Mouse (Mus musculus) regulatory T cell (primary cell): ENCODE data around the gene Clpsl2.

ENCODE experiments used
- in situ Hi-C: fragments of 300-600 bp; cut with MboI, MseI; formaldehyde crosslinking; loops from one replicate; pipeline ENCODE4 v1.15.1; 2025; ENCODE audit warnings: high pct_unique_total_duplicates

The Clpsl2 gene

GRCm38 (mm10) chr17:28557772-28558171 lies 8.6 kb downstream of the Clpsl2 start:
- in situ Hi-C loops = no loop called here

DNA sequence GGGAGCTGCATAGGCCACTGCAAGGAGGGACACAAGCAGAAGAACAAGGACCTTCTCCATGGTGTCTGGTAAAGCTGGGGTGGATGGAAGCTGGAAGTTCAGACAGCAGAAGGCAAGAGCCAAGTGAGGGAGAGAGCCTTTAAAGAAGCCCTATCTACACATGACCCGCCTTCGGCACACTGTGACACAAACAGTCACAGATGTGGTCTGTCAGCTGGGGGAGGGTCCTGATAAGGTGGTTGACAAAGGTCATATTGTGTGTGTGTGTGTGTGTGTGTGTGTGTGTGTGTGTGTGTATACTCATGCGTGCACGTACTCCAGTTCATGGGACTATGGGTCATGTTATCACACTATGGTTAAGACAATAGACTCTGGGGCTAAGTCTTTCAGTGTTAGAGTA lies 11.4 kb downstream of the Clpsl2 start, which contains the start of gene Clps:
Clps (minus strand) TSS at position 169 of the 400 bp plus-strand sequence.
- in situ Hi-C loops = no loop called here

DNA sequence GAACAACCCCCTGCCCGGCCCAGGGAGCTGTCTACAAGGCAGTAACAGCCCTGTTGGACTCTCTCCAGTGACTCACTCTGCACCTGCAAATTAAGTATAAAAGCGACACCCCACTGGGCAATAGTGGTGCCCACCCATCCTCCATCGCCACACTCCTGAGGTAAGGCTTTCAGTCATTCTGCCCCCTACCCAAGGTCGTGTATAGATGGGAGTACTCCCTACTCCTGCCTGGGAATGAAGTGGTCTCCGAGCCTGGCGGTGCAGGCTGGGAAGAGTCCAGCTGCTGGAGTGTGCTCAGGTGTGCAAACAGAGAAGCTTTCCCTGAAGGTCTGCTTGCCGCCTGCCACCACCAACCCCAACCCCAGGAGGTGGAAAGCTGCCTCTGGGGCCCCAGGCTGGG lies 12.4 kb downstream of the Clpsl2 start:
- in situ Hi-C loops = no loop called here

GRCm38 (mm10) chr17:28565181-28565580 lies 16.0 kb downstream of the Clpsl2 start:
- in situ Hi-C loops = no loop called here

DNA sequence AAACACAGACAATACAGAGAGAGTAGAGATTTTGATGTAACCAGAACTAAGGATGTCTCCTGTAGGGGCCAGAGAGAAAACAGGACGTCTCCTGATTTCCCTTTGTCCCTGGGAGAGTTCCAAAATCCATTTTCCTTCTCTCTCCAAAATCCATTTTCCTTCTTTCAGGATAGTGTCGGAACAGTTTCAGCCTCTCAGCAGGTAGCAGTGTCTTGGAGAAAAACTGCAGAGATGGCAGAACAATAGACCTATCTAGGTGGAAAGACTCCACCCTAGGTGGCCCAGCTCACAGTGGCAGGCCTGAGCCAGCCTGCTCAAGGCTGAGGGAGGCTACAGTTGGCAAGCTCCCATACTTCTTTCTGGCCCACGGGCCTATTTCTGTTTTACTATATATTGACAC lies 18.3 kb downstream of the Clpsl2 start:
- in situ Hi-C loops = no loop called here

DNA sequence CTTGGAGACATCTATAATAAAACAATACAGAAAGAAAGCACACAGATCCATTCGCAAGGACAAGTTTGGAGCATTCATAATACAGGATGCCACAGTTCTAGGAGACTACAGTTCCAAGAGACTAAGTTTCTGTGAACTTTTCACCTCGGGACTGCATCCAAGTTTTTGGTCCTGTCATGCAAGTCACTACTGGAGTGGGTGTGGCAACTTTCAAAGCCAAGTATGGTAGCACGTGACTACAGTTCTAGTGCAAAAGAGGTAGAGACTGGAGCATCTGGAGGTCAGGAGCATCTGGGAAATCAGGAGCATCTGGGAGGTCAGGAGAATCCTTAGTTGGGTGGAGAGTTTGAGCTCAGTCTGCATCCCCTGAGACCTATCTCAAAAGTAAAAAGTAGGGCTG lies 22.7 kb downstream of the Clpsl2 start:
- in situ Hi-C loops = no loop called here

DNA sequence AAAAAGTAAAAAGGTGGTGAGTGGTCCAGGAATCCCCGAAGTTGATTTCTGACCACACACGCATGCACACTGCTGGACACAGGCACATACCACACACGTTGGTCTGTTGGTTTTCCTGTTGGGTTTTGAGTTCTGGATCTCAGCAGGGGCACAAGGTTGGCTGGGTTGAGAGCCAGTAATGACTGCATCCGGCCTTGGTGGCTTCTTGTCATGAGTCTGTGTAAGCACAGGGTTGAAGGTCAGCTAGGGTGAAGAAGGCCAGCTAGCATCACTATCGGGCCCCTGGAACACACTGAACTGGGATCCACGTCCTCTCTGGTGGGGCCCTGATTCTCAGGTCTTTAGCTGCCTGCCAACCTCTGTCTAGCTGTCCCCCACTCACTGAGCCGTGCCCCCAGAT lies 23.3 kb downstream of the Clpsl2 start:
- in situ Hi-C loops = no loop called here

DNA sequence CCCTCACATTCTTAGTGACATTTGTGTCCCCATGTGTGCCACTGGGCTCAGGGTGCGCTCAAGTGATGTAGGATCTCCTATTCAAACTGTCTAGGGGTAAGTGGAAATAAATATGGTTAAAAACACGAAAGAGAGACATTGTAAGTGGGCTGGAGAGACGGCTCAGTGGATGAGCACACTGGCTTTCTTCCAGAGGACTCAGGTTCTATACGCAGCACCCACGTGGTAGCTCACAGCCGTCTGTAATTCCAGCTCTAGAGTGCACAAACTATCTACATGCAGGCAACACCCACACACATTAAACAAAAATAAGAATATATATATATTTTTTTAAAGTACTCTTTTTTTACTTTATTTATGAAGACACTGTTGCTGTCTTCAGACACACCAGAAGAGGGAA lies 23.7 kb downstream of the Clpsl2 start:
- in situ Hi-C loops = no loop called here

GRCm38 (mm10) chr17:28575244-28576125 lies 26.3 kb downstream of the Clpsl2 start, which contains the start of gene Lhfpl5:
Gene Lhfpl5 (plus strand): TSS chr17:28575641.
- in situ Hi-C loops = no loop called here

DNA sequence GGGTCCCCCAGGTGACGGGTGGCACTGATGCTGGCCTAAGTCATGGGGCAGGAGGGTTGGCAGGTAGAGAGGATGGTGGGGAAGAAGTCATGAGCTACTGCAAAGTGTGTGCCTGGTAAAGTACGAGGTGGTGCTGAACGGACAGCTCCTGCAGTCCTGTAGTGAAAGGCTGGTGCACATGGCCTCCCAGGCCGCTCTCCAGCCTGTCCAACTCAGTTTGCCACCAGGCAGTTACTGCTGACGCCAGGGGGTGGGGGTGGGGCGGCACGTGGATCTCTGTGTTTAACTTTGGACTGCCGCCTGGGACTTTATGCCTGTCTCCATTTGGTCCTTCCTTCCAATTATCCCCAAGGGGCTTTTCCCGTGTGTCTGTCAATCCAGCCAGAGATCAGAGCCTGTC lies 31.2 kb downstream of the Clpsl2 start:
- in situ Hi-C loops = no loop called here

DNA sequence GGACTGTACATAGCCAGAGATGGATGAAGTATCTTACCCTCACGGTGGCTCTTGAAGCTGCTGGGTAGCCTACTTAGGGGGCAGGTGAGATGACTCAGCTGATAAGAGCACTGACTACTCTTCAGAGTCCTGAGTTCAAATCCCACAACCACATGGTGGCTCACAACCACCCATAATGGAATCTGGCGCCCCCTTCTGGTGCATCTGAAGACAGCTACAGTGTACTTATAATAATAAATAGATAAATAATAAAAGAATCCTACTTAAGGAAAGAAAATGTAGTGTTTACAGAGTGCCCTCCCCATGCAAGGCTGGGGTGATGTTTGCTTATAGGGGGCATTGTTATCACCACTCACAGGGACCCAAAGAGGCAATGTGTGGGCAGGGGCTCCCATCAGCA lies 31.8 kb downstream of the Clpsl2 start:
- in situ Hi-C loops = no loop called here

- in situ Hi-C loops = no loop called here
Observed at GRCm38 (mm10) chr17:28586509-28586908, 37.3 kb downstream of the Clpsl2 start.

GRCm38 (mm10) chr17:28588591-28588990 lies 39.4 kb downstream of the Clpsl2 start:
- in situ Hi-C loops = no loop called here

- in situ Hi-C loops = loop anchor here (5.0 kb wide), 2 partner anchors 53 to 57 kb away; no protein-coding TSS in a partner anchor
Observed at GRCm38 (mm10) chr17:28590596-28590995, 41.4 kb downstream of the Clpsl2 start.

GRCm38 (mm10) chr17:28591476-28591875 lies 42.3 kb downstream of the Clpsl2 start:
- in situ Hi-C loops = loop anchor here (5.0 kb wide), 2 partner anchors 54 to 56 kb away; no protein-coding TSS in a partner anchor

GRCm38 (mm10) chr17:28592998-28593397 lies 43.8 kb downstream of the Clpsl2 start:
- in situ Hi-C loops = loop anchor here (5.0 kb wide), 2 partner anchors 54 to 56 kb away; no protein-coding TSS in a partner anchor

DNA sequence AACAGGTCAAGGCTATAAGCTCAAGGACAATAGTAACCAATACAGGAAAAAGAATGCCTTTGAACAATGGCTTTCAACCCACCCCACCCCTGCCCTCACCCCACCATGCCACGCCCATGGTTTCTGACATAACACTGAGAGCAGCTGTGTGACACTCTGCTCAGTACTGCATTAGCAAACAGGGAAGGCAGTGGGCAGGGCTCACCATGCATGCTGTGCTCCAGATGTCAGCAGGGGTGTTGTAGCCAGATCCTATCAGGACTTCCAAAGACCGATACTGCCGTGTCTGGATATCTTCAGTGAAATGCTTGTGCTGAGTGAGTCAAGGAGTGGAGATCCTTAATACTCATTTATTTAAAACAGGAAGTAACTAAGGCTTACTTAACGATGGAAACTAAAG lies 44.8 kb downstream of the Clpsl2 start:
- in situ Hi-C loops = loop anchor here (5.0 kb wide), 2 partner anchors 53 to 57 kb away; no protein-coding TSS in a partner anchor

GRCm38 (mm10) chr17:28600780-28601179 lies 51.6 kb downstream of the Clpsl2 start:
- in situ Hi-C loops = no loop called here

- in situ Hi-C loops = no loop called here
Observed at GRCm38 (mm10) chr17:28601557-28602250, 52.5 kb downstream of the Clpsl2 start.
